In the genomic region with DNA sequence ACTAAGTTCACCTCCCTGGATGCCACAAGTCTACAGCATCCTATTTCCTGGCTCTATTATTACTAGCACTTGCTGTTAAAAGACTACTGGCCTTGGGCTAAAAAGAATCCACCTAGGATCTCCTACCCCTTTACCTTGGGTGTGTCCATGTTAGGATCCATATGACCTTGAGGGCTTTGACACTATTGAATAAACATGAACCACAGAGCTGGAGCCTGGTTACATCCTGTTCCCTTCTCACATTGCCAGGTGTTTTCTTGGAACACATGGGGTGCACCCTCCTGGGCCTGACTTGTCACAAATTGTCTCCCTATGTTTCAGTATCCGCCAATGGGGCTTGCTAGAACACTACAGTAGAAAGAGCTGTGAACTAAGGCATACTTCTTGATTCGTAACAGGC, we compare ENCODE assay signal across 22 mouse cellular contexts. TPM values are rescaled to one million over a fixed set of nuclear protein-coding genes. Genes with fewer than 3 reads are reported as not detected.
"Had no signal": no experiment of that assay in that cellular context is flagged by ENCODE, and none has a peak within 500 bp of the region (broad histone marks: within the 10 kb centered on the region; RNA-seq: fewer than 3 reads in every experiment).

No protein-coding gene starts in this region.

- H3K27ac ChIP-seq: liver, embryonic 15.5 days; midbrain, embryonic 13.5 days; midbrain, embryonic 15.5 days; neural tube, embryonic 12.5 days; stomach, embryonic 15.5 days; stomach, postnatal 0 days had no signal

- H3K27me3 ChIP-seq: liver, embryonic 15.5 days; midbrain, embryonic 13.5 days; midbrain, embryonic 15.5 days; neural tube, embryonic 12.5 days; stomach, embryonic 15.5 days had no signal

- H3K36me3 ChIP-seq: liver, embryonic 15.5 days; midbrain, embryonic 13.5 days; midbrain, embryonic 15.5 days; neural tube, embryonic 12.5 days; stomach, embryonic 15.5 days had no signal

- ATAC-seq: liver, postnatal 0 days; midbrain, embryonic 13.5 days; midbrain, embryonic 15.5 days had no signal

- H3K9ac ChIP-seq: liver, embryonic 15.5 days; liver, postnatal 0 days; midbrain, embryonic 13.5 days; midbrain, embryonic 15.5 days; neural tube, embryonic 12.5 days; stomach, embryonic 15.5 days had no signal

- H3K4me3 ChIP-seq: liver, embryonic 15.5 days; megakaryocyte, embryonic 14.5 days; midbrain, embryonic 13.5 days; midbrain, embryonic 15.5 days; neural tube, embryonic 12.5 days; stomach, embryonic 15.5 days had no signal

- H3K9me3 ChIP-seq: liver, embryonic 15.5 days; midbrain, embryonic 13.5 days; midbrain, embryonic 15.5 days; neural tube, embryonic 12.5 days; stomach, embryonic 15.5 days had no signal

- DNase-seq: liver, postnatal 0 days; lung, adult 2 months; lung, postnatal 10 days; retina, postnatal 1 day; right cerebral cortex, adult 18-20 months; right cerebral cortex, postnatal 25 days; right cerebral cortex, postnatal 4 days; thymus, adult 2 months; thymus, postnatal 25 days; thymus, postnatal 4 days had no signal

- H3K4me2 ChIP-seq: liver, embryonic 15.5 days; midbrain, embryonic 11.5 days; midbrain, embryonic 13.5 days; midbrain, embryonic 15.5 days; neural tube, embryonic 12.5 days; stomach, embryonic 15.5 days had no signal

RNA-seq across cellular contexts. Expression of gene Hfm1, which starts 34.3 kb away (rescaled TPM):
- total RNA-seq: neutrophil, adult 5-6 weeks had no signal
- polyA plus RNA-seq: liver, embryonic 15.5 days; liver, postnatal 0 days; lung, adult 2 months; macrophage; small intestine, adult 2 months; spleen, adult 2 months had no signal
